Mouse (Mus musculus) common myeloid progenitor, adult 5-6 weeks (primary cell): ENCODE results near the gene Wdtc1. TPM values are rescaled to one million over a fixed set of nuclear protein-coding genes. Genes with fewer than 3 reads are reported as not detected.
A peak's percentile ranks its signal among the peaks of the same experiment; 100 is the strongest.

Experiments used
- ATAC-seq: replicated peaks from 2 replicates; pipeline ENCODE4 v1.8.0; 2016; ENCODE audit warnings: low read depth, mild to moderate bottlenecking, moderate TSS enrichment, inconsistent platforms; ENCODE audit not compliant: poor library complexity, severe bottlenecking
- total RNA-seq: library from RNA; stranded (forward); fragments of 200-1000, 187-1606 nt; gene quantifications from 2 replicates; pipeline ENCODE4 v1.2.3, GENCODE M21; 2017

Wdtc1 gene
- total RNA-seq, 1 experiment from 2014 or later, result 12.6 TPM

GRCm38 (mm10) chr4:133337833-133338520 lies 15.3 kb downstream of the Wdtc1 start:
- ATAC-seq, result no peak

- ATAC-seq, result no peak
Observed at GRCm38 (mm10) chr4:133333306-133333705, 20.0 kb downstream of the Wdtc1 start.

- no peak for ATAC-seq
Observed at GRCm38 (mm10) chr4:133330296-133330695, 23.0 kb downstream of the Wdtc1 start.

GRCm38 (mm10) chr4:133328129-133328528 lies 25.2 kb downstream of the Wdtc1 start:
- ATAC-seq, result peak; percentile 78

GRCm38 (mm10) chr4:133319667-133320066 lies 33.6 kb downstream of the Wdtc1 start:
- ATAC-seq, result no peak

- no peak for ATAC-seq
Observed at GRCm38 (mm10) chr4:133315991-133316390, 37.3 kb downstream of the Wdtc1 start.

GRCm38 (mm10) chr4:133314896-133315295 lies 38.4 kb downstream of the Wdtc1 start:
- ATAC-seq, result no peak

GRCm38 (mm10) chr4:133309948-133310347 lies 43.3 kb downstream of the Wdtc1 start:
- peak; percentile 88 for ATAC-seq

- ATAC-seq, result peak; percentile 67
Observed at GRCm38 (mm10) chr4:133307331-133307730, 46.0 kb downstream of the Wdtc1 start.

- no peak for ATAC-seq
Observed at GRCm38 (mm10) chr4:133305825-133306224, 47.5 kb downstream of the Wdtc1 start.

- no peak for ATAC-seq
Observed at GRCm38 (mm10) chr4:133304770-133305169, 48.5 kb downstream of the Wdtc1 start.

- ATAC-seq, result no peak
Observed at GRCm38 (mm10) chr4:133302668-133303067, 50.6 kb downstream of the Wdtc1 start.

GRCm38 (mm10) chr4:133301802-133302201 lies 51.5 kb downstream of the Wdtc1 start:
- peak; percentile 61 for ATAC-seq

GRCm38 (mm10) chr4:133300421-133300820 lies 52.9 kb downstream of the Wdtc1 start:
- ATAC-seq, result no peak

GRCm38 (mm10) chr4:133299701-133300100 lies 53.6 kb downstream of the Wdtc1 start:
- ATAC-seq, result no peak

GRCm38 (mm10) chr4:133298516-133299365 lies 54.5 kb downstream of the Wdtc1 start:
- no peak for ATAC-seq

- peak; percentile 91 for ATAC-seq
Observed at GRCm38 (mm10) chr4:133297801-133298238, 55.5 kb downstream of the Wdtc1 start.

GRCm38 (mm10) chr4:133297360-133297759 lies 55.9 kb downstream of the Wdtc1 start:
- no peak for ATAC-seq

- no peak for ATAC-seq
Observed at GRCm38 (mm10) chr4:133294084-133294483, 59.2 kb downstream of the Wdtc1 start.

GRCm38 (mm10) chr4:133292901-133293843 lies 60.1 kb downstream of the Wdtc1 start:
- ATAC-seq, result no peak
